Mouse (Mus musculus) urinary bladder, postnatal 14 days (tissue): ENCODE data around the gene Sertad3.

Experiments used
- DNase-seq: peaks from one replicate; pipeline ENCODE4 v3.0.0; 2021; ENCODE audit warnings: low spot score

Sertad3 gene

GRCm38 (mm10) chr7:27467648-27468047 is 5.9 kb upstream of the Sertad3 start:
- no peak for DNase-seq

- DNase-seq, result no peak
These were observed 2.0 kb upstream of the Sertad3 start for GRCm38 (mm10) chr7:27471390-27472120.

GRCm38 (mm10) chr7:27472596-27472995 is 972 bp upstream of the Sertad3 start:
- no peak for DNase-seq

- no peak for DNase-seq
These were observed 394 bp downstream of the Sertad3 start for GRCm38 (mm10) chr7:27473835-27474489.

- DNase-seq, result peak; percentile 99
These were observed 954 bp downstream of the Sertad3 start for GRCm38 (mm10) chr7:27474490-27474954.

- DNase-seq, result no peak
These were observed 2.0 kb downstream of the Sertad3 start for GRCm38 (mm10) chr7:27475596-27475995.

GRCm38 (mm10) chr7:27476098-27476635 is 2.6 kb downstream of the Sertad3 start:
- no peak for DNase-seq

- DNase-seq, result no peak
These were observed 5.0 kb downstream of the Sertad3 start for GRCm38 (mm10) chr7:27478561-27478960.

GRCm38 (mm10) chr7:27479750-27480149 is 6.2 kb downstream of the Sertad3 start:
- DNase-seq, result no peak

- DNase-seq, result no peak
These were observed 6.9 kb downstream of the Sertad3 start for GRCm38 (mm10) chr7:27480506-27480905.

GRCm38 (mm10) chr7:27480927-27481626 is 7.5 kb downstream of the Sertad3 start:
- DNase-seq, result no peak

- peak; percentile 93 for DNase-seq
These were observed 8.0 kb downstream of the Sertad3 start for GRCm38 (mm10) chr7:27481627-27481969.

- DNase-seq, result no peak
These were observed 10.3 kb downstream of the Sertad3 start for GRCm38 (mm10) chr7:27483860-27484259.

- no peak for DNase-seq
These were observed 12.7 kb downstream of the Sertad3 start for GRCm38 (mm10) chr7:27486102-27486769.

GRCm38 (mm10) chr7:27486770-27487697 is 13.5 kb downstream of the Sertad3 start, which contains the start of gene Sertad1:
Sertad1 (plus strand) TSS chr7:27486910.
- DNase-seq, result peak; percentile 100

GRCm38 (mm10) chr7:27487740-27488268 is 14.2 kb downstream of the Sertad3 start:
- DNase-seq, result peak; percentile 80

GRCm38 (mm10) chr7:27489270-27489869 is 15.8 kb downstream of the Sertad3 start:
- DNase-seq, result no peak

GRCm38 (mm10) chr7:27490227-27490542 is 16.6 kb downstream of the Sertad3 start:
- DNase-seq, result no peak

- DNase-seq, result peak; percentile 97
These were observed 17.2 kb downstream of the Sertad3 start for GRCm38 (mm10) chr7:27490543-27491329.

GRCm38 (mm10) chr7:27491856-27492255 is 18.3 kb downstream of the Sertad3 start:
- no peak for DNase-seq
